Mouse (Mus musculus): ENCODE results near the gene Cpped1.

Gene Cpped1

DNA sequence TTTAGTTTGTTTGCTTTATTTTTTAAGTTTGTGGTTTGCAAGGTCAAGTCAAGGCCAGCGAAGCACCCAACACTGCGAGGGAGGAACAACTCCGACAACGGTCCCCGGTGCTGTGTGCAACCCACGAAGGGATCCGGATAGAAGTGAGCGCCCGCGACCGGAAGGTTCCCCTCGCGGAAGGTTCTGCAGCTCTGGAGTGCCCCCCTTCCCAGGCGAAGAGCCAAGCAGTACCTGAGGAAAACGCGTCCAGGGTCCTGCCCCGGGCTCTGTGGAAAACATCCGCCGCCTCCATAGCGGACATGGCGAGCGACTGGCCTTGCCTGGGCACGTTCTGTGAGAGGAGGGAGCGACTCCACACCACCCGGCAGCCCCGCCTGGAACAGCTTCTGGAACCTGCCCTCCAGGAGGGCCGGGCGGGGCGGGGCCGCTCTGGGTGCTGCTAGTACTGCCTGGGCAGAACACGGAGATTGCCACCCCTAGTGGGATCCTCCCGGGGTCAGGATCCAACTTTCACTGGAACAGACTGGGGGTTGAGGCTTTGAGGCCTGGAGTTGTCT is at the start of gene Cpped1:
Gene Cpped1, minus strand, starts transcription at position 411 of the 557 bp plus-strand sequence.
- DNase-seq (ENCODE audit: extremely low spot score, low read depth, low spot score), result no peak

DNA sequence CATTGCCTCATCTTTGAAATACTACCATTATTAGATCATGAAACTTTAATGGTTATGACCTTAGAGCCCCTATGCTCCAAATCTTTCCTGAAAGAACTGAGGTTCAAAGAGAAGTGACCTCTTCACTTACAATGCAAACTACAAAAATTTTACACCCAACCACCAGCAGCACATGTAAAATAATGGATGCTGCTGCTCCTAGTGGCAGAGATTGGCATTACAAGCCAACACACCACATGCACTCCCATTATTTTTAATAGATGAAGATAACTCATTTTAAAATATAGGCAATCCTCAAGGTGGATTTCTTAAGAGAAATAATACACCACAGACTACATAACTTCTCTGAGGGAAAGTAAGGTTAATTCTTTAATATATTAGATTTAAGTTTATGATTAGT is 31.2 kb upstream of the Cpped1 start:
- DNase-seq (ENCODE audit: extremely low spot score, low read depth, low spot score), result no peak

DNA sequence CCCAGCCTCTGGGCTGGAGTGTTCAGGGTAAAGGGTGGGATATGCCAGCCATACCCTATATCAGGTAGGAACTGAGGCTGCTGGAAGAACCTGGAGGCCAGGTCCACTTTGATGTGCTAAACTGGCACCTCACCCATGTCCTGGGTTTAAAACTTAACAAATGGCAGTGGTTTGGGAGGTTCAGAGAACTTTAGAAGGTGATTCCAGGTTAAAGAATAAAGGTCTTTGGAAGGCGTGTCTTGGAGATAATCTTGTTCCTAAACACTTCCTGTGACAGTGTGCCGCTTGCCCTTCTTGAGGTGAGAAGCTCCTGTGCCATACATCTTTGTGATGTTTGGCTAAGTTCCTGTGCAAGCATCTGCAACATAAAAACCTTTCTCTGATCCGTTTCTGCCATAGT is 1.6 kb upstream of the Cpped1 start:
- DNase-seq (ENCODE audit: extremely low spot score, low read depth, low spot score), result no peak

DNA sequence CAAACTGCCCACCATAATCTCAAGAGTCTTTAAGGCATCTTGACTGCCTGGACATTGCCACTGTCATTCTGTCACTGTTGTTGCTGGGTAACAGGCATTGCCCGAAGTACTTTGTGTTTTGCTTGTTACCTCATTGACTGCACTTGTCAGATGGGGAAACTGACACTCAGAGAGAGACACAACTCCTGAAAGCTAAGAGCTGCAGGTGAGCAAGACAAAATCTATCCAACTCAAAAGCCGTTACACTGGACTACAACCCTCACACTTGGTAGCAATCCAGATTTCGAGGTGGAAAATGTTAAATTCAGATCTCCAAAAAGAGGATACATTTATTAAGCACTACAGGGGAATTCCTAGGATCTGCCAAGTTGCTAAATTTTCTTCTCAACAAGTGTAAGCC is 572 bp upstream of the Cpped1 start:
- DNase-seq (ENCODE audit: extremely low spot score, low read depth, low spot score), result no peak

DNA sequence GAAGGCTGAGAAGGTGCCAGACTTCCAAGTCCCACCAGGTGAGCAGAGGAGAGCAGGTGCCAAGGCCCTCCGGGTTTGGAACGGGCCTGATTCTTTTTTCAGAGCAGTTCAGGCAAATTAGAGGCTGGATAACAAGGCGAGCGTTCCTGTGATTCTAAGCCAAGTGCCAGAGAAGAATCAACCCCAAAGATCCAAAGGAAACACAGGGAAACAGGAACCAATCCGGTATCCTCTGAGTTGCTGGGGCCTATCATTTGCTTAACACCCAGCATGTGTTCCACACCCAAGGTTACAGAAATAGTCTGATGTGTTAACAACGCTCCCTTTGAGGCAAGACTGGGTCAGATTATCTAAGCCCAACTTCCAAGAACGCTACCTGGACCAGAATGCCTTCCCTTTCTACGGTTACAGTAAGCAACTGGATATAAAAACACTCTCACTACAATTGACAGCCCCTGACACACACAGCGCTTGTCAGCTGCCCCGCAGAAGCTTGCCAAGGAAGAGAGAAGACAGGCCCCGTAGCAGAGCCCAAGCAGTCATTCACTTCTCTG is 707 bp downstream of the Cpped1 start:
- DNase-seq (ENCODE audit: extremely low spot score, low read depth, low spot score), result no peak

DNA sequence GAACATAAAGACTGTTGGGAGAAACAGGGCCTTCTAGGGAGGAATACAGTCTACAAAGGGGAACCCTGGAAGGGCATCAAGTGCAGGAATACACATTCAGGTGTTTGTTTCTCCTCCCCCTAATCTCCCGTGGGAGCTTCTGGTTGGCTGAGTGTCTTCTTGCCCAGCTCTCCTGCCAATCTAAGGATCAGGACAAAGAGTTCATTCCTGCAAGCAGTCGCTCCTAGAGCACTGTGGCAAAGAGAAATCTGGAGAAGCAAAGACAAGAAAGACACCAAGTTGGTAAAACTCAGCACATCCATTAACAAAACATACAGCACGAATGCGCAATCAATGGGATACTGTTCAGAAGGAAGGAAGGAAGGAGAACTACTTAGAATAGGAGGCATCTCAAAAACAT is 1.4 kb downstream of the Cpped1 start:
- DNase-seq (ENCODE audit: extremely low spot score, low read depth, low spot score), result no peak

DNA sequence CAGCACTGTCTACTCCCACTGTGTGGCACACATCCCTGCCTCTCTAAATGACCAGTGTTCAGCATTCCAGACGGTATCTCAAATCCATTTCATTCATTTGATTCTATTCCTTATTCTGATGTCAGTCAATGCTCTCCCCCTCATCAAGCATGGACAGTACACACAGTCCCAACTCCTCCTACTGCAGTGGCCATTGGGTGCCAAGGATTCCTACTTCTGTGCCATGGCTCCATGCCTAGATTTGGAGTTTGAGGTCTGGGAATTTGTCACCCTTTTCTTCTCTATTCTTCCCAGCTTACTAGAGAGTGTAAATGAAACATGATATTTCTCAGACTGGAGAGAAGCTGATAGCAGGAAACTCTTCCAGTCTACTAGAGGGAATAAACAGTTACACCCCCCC is 2.3 kb downstream of the Cpped1 start:
- no peak for DNase-seq (ENCODE audit: extremely low spot score, low read depth, low spot score)

DNA sequence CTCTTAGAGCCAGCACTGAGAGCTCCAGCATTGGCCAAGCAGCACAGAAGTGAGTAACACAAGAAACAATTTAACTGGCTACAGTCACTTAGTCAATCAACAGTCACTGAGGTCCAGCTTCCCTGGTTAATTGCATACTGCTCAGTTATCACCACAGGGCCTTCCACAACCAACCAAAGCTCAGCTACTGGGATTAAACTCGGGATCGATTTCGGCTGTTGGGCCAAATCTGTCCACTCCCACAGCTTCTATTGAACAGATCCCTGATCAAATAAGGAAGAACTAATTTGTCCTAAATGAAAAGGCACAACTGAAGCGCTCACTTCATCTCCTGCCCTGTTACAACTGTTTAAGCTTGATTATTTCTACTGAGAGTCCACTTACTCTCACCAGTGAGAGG is 4.0 kb downstream of the Cpped1 start:
- no peak for DNase-seq (ENCODE audit: extremely low spot score, low read depth, low spot score)

DNA sequence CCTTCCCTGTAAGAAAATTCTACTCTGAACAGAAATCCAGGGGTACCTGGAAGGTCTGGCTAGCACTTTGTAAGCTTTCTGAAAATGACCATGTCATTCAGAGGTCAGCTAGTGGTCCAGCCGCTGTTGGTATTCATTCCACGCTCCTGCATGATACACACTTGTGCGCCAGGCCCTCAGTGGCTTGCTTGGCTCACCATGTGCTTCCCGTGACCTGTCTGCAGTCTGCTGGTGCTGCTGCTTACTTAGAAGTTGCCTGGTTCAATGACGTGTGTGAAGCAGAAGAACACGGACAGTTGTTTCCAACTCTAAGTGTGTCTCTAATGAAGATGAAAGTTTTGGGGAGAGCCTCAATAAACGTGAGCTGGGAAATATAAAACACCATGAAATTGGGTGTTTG is 7.2 kb downstream of the Cpped1 start:
- DNase-seq (ENCODE audit: extremely low spot score, low read depth, low spot score), result no peak

DNA sequence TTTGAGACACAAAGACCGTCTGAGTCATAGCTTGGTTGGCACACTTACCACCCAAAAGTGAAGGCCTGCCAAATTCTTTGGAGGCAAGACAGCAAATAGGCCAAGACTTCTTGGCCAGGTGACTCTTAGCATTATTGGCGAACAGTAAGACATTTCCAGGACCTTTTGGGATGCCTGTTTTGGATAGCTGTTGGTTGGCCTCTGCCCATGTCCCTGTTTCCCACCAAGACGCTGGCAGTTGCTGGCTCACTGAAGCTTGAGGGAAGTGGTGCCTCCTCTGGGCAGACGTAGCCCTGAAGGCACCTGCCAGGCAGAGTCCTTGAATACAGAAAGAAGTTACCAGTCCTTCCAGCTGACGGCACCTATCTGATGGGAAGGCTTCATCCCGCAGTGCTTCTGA is 8.9 kb downstream of the Cpped1 start:
- no peak for DNase-seq (ENCODE audit: extremely low spot score, low read depth, low spot score)

DNA sequence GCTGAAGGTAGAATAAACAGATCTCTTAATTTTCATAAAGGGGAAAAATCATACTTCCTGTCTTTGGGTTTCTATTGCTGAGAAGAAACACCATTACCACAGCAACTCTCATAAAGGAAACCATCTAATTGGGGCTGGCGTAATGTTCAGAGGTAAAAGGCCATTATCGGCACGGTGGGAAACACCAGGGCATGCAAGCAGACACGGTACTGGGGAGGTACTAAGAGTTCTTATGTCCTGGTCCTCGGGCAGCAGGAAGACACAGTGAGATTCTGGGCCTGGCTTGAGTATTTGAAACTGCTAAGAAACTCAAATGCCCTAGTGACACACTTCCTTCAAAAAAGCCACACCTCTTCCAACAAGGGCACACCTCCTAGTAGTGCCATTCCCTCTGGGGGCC is 12.8 kb downstream of the Cpped1 start:
- no peak for DNase-seq (ENCODE audit: extremely low spot score, low read depth, low spot score)

DNA sequence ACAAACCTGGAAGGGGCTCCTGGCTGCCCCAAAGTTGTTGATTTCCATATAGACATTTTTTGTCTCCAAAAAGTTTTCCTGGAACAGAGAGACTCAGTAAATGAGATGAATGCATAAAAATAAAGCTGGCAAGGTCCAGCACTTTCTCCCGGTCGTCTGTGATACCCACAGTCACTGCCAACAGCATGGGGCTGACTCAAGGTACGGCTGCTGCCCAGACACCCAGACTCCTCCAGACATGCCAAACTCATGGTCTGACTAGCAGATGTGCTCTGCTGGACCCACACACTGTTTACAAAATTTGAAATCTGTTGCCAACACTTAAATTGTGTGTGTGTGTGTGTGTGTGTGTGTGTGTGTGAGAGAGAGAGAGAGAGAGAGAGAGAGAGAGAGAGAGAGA is 14.4 kb downstream of the Cpped1 start:
- DNase-seq (ENCODE audit: extremely low spot score, low read depth, low spot score), result no peak

DNA sequence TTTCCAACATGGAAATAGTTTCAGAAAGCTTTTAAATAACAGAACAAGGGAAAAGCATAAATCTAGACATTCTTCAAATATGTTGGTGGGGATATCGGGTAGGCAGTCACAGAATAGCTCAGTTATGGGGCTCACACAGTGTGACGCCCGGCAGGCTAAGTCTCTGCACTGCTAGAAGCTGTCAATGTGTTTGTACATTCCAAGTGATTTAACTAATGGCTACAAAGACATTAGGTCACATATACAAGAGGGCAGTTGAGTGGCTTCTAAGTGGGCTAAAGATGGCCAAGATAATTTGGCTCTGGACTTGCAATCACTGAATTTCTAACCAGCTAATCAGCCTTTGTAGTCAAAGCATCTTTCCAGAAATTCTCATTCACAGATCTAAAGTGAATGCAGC is 19.1 kb downstream of the Cpped1 start:
- DNase-seq (ENCODE audit: extremely low spot score, low read depth, low spot score), result no peak

DNA sequence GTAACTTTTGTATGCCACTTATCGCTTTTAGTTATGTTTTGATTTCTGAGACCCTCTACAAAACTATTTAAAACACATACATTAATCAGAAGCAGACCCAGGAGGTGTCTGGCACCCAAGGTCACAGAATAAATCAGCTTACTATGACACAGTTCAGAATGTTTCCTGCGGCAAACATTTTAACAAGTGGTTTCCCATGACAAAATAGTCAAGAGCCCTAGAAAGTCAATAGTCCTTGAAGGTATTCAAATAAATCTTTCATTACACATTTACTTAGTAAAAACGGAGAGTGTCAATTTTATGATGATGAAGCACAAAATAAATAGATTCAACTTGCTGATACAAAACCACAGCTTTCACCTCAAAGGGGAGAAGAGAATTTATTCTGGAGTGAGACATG is 19.5 kb downstream of the Cpped1 start:
- no peak for DNase-seq (ENCODE audit: extremely low spot score, low read depth, low spot score)

DNA sequence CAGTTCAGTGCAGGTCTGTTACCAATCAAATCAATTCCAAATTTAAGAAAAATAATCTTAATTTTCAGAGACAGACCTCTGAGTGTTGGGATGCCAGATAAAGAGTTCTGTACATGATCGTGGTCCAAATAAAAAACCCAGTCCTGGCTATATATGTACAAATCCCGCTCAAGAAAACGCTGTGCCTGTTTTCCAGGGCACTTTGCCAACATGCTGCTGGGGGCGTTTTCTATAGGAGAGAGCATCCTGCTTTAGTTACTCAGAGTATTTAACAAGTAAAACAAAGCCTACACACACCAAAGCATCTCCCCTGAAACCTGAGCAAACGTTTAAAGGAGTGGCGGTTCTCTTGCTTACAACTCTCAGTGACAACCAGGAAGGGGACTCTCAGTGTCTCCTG is 27.4 kb downstream of the Cpped1 start:
- no peak for DNase-seq (ENCODE audit: extremely low spot score, low read depth, low spot score)

DNA sequence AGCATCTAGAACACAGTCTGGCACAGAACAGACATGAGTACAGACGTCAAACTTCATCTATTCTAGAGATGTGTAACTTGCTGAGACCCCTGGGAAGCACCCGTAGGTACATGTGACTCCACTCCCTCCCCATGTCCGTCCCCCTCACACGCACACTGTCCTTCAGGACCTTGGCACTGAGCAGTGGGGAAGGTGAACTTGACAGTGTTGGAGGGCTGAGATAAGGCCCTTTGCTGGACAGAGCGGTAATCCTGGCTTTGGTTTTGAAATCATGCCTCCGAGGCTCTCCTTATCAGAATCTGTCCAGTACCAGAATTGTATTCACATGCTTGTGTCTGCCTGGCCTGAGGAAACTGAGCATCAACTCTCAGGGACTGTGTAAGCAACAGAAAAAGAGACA is 28.8 kb downstream of the Cpped1 start:
- no peak for DNase-seq (ENCODE audit: extremely low spot score, low read depth, low spot score)

DNA sequence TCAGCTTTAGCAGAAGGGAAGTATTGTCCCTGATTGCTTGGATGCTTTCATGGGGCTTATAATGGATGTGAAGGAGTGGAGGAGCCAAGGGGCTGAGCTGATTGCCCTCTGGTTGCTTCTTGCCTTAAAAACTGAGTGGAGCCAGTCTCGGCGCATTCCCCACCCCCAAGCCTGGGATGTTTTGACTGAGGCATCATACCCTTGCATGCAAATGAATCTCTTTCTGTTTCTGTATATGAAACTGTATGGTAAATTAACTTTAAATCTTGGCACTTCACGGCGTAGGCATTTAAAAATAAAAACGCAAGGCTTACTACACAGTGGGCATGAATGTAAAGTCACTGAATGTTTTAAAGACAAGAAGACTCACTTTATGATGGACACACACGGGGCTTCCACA is 30.0 kb downstream of the Cpped1 start:
- no peak for DNase-seq (ENCODE audit: extremely low spot score, low read depth, low spot score)

DNA sequence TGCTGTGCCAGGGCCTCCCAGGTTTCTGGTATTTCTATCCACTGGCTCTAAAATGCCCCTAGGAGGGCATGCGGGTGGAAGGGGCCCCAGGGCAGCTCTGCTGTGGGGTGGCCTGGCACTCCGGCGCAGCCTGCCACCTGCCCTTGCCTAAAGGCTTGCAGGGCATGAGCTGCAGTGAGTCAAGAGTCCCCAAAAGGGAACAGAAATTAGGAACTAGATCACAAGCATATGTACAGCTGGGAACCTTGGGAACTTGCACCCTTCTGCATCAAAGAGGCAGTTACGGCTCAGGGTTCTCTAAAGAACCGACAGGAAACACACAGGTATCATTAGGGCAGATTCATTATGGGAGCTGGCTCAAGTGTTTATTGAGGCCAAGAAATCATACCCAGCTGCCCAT is 34.0 kb downstream of the Cpped1 start:
- no peak for DNase-seq (ENCODE audit: extremely low spot score, low read depth, low spot score)

DNA sequence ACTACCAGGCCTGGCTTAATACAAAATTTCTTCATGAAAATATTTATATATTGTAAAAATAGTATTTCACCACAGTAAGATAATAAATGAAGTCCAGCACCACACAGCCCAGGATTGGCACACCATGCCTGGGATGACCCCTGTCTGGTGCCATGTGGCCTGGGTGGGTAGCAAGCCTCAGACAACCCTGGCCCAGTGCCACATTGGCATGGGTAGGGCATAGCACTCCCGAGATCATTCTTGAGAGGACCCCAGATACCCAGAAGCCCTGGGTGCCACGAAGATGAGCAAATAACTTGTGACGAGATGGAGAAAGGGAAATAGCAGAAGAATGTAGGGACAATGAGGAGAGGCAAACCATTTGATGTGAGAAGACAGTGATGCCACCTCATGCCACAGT is 36.0 kb downstream of the Cpped1 start:
- no peak for DNase-seq (ENCODE audit: extremely low spot score, low read depth, low spot score)

DNA sequence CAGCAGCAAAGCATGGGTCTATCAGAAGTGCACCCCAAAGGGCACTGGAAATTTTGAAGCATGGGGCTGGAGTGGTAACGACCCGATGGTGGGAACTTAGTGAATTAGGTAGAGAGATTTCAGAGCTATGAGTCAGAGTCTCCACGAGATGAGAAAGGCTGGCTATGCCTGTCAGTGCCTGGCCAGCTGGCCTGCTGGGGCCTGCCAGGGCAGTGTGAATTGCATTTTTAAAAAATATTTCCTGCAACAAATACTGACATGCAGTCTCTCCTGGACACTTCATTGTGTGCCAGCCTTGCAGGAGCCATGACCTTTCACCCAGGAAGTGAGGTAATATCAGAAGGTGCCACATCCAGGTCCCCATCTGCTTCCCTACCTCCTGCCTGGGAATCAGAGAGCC is 40.8 kb downstream of the Cpped1 start:
- no peak for DNase-seq (ENCODE audit: extremely low spot score, low read depth, low spot score)

DNA sequence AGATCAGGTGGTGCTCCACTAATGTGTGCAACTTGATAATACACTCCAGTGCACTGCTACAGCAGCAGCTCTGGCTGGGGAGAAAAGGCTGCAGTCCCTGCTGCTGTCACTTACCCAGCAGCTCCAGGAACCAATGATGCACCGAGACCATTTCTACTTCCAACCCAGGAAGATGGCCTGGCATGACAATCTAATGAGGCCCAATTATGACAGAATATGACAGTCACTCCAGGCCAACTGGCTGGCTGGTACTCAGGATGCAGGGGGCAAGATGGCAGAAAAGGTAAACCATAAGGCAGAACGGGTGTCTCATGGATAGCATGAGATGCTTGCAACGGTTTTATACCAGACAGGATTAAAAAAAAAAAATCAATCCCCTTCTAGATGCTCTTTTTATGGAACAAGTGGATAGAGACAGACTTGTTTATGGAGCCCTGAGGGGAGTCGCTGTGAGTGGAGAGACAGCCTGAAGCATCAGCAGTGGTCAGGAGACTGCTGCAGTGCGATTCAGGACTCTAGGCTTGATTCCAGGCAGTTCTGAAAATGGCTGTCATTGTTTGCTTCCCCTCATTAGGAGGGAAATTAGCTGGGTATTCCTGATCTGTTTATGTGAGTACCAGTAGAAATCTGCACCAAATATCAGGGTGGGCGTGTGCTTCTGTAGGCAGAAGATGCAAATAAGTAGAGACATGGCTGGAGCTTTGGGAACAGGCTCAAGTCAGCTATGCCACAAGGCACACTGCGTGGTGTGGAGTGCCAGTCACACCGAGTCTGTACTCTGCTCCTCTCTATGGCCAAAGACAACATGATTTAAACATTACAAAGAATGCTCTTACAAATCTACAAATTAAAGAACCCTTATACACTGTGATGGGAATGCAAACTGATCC is 56.3 kb downstream of the Cpped1 start:
- DNase-seq (ENCODE audit: extremely low spot score, low read depth, low spot score), result no peak

DNA sequence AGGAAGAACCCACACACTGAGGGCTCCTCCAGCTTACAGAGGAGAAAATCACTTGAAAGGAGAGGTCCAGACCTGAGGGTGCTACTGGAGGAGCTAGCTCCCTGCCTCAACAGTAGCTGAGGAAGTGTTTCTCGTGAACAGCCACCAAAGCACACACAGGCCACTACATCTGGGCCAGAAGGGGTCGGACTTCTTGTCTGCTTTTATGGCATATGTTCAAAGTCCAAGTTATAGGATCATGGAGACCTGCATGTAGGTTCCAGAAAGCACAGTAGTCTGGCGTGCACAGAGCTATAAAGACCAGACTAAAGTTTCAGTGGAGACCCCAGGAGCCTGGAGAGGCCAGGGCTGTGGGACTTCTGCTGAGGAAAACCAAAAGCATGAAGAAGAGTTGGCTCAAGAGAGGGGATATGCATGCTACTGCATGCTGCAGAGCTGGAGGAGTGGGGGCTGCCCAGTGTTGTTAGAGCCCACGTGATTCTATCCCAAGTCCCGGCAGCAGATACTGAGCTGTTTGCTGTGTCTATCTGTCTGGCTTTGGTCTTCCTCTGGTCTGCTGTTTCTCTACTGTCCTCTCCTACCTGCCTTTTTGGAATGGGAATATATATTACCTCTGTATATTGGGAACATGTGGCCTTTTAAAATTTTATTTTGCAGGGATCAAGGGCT is 60.1 kb downstream of the Cpped1 start:
- no peak for DNase-seq (ENCODE audit: extremely low spot score, low read depth, low spot score)

Measured in hindlimb bud, embryonic 11.5 days (tissue).